Mouse (Mus musculus) liver, adult 2 months (tissue): ENCODE measurements around the gene Gramd1b.

Experiments used
- CTCF ChIP-seq: fragments of 200-500 bp; IDR thresholded peaks from 2 replicates; pipeline ENCODE4 v1.5.1; 2011; ENCODE audit warnings: low read depth, low read length, control low read depth
- POLR2A ChIP-seq: fragments of 200-500 bp; IDR thresholded peaks from 2 replicates; pipeline ENCODE4 v1.6.1; 2011; ENCODE audit warnings: low read length, control low read depth; ENCODE audit not compliant: insufficient read depth; ENCODE audit errors: extremely low read depth

- TF ChIP-seq CTCF, result no peak
- TF ChIP-seq POLR2A, result no peak
Observed at GRCm38 (mm10) chr9:40268748-40269102, 262.5 kb downstream of the Gramd1b start.
